Mouse (Mus musculus) lung, postnatal 25 days (tissue): ENCODE measurements at regions not wholly inside any gene's neighbourhood (a gene's known extent, or its start where the extent isn't known, plus 50 kb on each side); places are given as distances from the start of the nearest gene placed in this dataset.

Experiments used
- DNase-seq: peaks from one replicate; pipeline ENCODE4 v3.0.0; 2022; ENCODE audit warnings: low spot score

GRCm38 (mm10) chr6:103421013-103421933, 89.1 kb upstream of the Chl1 start:
- DNase-seq = no peak

- no peak for DNase-seq
Observed at GRCm38 (mm10) chr6:103430933-103431594, 79.3 kb upstream of the Chl1 start.

- no peak for DNase-seq
Observed at GRCm38 (mm10) chr6:103431595-103431957, 78.8 kb upstream of the Chl1 start.
